Mouse (Mus musculus): ENCODE measurements at regions not wholly inside any gene's neighbourhood (a gene's known extent, or its start where the extent isn't known, plus 50 kb on each side); places are given as distances from the start of the nearest gene placed in this dataset.

- no peak for DNase-seq
Observed at GRCm38 (mm10) chr17:45819143-45819542, 85.5 kb upstream of the 1600014C23Rik start.

- no peak for DNase-seq
Observed at GRCm38 (mm10) chr17:45816566-45816965, 82.9 kb upstream of the 1600014C23Rik start.

DNA sequence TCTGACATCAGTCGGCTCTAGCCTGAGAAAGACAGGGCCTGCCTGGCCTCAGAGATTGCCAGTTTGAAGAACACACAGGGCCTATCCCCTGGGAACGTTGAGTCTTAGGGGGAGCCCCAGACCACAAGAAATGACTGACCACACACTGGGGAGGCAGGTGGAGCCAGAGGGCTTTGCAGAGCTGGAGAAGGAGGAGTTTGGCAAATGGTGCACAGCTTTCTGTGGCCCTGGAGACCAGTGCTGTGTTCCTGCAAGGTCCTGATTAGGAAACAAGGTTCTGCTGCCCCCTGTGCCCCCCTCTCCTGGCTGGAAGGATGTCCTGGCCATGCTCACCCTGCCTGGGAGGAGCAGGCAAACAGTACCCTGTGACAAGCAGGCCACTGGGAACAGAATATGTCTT lies 82.2 kb upstream of the 1600014C23Rik start:
- peak in 1 of 2 experiments; percentile 23 for DNase-seq

DNA sequence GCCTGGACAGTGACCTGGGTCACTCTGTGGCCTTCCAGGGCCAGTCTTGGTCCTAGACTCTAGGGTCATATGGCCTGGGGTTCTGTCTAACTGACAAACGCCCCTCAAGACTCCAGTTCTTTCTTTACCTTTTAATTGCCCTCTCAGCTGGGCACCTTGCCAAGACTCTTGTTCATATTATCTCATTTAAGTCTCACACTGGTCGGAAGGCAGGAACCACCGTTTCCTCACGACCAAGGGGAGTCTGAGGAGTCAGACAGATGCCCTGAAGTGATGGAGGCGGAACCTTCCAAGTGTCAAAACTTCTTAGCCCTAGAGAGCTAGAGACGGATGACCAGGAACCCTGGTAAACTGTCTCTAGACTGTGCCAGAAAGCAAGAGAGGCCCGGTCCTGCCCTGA lies 81.7 kb upstream of the 1600014C23Rik start:
- DNase-seq, result no peak

DNA sequence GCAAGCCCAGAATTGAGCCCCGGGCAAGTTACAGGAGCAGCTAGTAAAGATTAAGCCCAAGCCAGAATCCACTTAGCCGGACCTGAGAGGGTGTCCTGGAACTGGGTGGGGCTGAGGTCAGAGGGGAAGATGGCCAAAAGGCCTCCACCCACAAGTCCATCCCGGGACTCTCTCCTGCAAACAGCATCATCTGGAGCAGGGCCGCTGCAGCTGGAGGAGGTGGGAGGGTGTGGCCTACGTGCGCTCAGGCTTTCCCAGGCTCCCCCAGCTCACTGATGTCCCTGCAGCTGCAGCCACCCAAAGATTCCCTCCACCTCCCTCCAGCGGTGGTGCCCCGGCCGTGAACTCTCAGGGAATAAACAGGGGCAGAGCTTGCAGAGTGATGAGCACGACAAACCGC lies 80.9 kb upstream of the 1600014C23Rik start:
- no peak for DNase-seq

GRCm38 (mm10) chr17:45813956-45814355 lies 80.3 kb upstream of the 1600014C23Rik start:
- DNase-seq, result no peak

DNA sequence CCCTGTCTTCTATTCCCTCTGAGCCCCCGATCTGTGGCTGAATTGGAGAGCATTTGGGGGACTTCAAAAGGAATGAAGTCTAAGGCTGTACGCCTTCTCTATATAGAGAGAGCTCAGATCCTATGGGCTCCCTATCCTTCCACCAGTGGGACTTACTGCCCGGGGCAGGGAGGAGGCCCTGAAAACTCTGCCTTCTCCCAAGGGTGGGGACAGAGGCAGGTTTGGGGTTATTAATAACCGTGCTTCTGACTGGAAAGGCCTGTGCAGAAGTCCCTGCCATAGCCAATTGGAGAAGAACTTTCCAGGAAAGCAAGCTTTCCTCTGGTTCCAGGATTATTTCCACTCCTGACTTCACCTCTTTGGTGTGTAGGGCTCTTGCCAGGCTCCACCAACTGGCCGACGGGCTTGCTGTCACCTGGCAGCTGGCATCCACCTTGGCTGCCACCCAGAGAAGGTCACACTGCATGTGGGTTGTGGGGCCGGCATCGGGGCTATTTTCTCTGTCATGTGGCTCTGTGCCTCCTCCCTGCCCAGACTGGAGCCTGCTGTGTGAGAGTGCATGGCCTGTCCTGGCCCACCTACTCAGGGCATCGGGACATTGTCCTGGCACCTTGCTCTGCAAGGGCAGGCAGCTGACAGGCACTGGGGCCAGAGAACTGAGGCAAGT lies 78.8 kb upstream of the 1600014C23Rik start:
- DNase-seq, result no peak

DNA sequence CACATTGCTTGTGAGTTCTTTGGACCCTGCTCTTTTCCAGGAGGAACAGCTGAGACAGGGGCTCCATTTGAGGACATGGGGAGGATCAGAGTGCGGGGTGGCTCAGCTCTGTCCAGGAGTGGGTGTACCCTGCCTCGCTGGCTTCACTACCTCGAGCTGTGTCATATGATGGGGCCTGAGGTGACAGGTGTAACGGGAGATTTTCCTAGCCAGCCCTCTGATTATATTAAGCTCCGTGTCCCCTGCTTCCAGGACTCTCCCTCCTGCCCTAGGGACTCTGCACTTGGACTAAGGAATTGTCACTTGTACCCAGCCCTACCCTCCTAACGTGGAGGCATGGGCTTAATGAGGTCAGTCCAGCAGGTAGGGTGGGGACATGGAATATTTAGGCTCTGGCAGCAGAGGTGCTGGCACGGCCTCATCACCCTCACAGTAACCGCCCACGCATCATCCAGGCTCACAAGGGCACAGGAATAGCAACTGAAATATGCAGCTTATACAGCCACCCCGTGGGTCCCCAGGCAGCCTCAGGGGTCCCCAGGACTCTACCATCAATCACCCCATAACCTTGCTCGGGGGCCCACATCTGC lies 78.1 kb upstream of the 1600014C23Rik start:
- DNase-seq, result no peak

DNA sequence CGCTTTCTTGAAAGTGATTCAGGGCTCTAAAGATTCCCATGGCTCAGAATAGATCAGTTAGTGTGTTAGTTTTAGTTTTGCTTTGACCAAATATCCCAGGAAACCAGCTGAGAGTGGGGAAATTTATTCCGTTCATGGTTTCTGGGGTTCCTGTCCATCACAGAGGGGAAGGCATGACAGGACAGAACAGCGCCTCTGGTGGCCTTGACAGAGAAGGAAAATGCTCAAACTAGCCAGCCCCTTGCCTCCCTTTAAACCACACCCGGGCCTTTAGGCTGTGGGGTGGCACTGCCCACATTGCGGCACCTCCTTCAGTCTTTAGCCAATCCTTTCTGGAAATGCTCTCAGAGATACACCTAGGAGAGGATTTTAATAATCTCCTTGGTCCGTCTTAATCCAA lies 76.1 kb upstream of the 1600014C23Rik start:
- DNase-seq, result no peak

DNA sequence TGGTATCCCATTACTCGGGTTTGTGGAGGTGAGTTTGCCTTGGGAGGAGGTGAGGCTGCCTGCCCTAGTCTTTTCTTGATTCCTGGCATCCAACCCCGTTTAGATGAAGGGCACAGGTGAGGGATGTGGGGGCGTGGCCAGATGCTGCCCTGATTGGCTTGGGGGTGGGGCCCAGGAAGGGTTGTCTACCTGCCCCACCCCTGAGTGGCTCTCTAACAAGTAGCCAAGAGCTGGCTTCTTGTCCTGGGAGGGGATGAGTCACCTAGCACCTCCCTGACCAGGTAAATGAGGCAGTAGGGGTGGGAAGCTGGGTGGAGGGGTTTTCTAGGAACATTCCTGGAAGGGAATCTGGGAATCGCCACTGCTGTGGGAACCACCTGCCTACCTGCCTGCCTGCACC lies 74.7 kb upstream of the 1600014C23Rik start:
- DNase-seq, result peak; percentile 31 to 62

DNA sequence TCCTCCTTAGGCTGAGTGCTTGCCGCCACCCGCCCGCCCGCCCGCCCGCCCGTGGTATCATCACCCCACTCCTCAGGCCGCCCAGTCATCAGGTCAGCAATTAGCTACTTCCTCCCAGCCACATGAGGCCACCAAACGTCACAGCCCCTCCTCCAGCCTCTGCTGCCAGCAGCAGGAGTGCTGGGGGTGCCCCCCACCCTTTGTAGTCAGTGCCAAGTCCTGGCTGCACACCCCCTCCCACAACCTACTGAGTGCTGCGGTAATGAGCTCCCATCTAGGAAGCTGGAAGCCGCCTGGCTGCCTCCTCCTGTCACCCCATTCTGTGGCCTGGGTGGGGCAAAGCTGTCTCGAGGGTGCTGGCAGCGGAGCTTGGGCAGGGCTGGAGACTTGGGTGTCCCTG lies 73.8 kb upstream of the 1600014C23Rik start:
- no peak for DNase-seq

GRCm38 (mm10) chr17:45806831-45807230 lies 73.2 kb upstream of the 1600014C23Rik start:
- DNase-seq, result no peak

GRCm38 (mm10) chr17:45806430-45806829 lies 72.8 kb upstream of the 1600014C23Rik start:
- no peak for DNase-seq

GRCm38 (mm10) chr17:45805471-45806082 lies 71.9 kb upstream of the 1600014C23Rik start:
- no peak for DNase-seq

DNA sequence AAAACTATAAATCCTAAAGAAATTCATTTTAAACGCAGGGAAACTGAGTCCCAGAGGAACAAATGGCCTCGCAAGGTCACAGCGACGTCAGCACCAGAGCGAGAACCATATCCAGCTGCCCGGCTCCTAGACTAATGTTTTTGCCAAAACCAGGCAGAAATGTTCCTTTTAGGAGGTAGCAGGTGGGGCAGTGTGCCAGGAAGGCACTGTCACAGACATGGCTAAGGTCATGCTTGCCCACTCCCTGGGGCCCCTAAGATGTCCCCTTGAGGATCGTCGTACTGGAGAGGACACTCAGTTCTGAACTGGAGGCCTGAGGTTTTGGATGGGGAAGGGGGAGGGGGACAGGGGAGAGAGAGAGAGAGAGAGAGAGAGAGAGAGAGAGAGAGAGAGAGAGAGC lies 69.7 kb upstream of the 1600014C23Rik start:
- DNase-seq, result no peak

GRCm38 (mm10) chr17:45802439-45802838 lies 68.8 kb upstream of the 1600014C23Rik start:
- DNase-seq, result no peak

GRCm38 (mm10) chr17:45799725-45800124 lies 66.1 kb upstream of the 1600014C23Rik start:
- DNase-seq, result no peak

- peak in 1 of 2 experiments; percentile 25 for DNase-seq
Observed at GRCm38 (mm10) chr17:45798996-45799395, 65.4 kb upstream of the 1600014C23Rik start.

GRCm38 (mm10) chr17:45798456-45798855 lies 64.8 kb upstream of the 1600014C23Rik start:
- peak; percentile 37 to 72 for DNase-seq

- DNase-seq, result no peak
Observed at GRCm38 (mm10) chr17:45797121-45797520, 63.5 kb upstream of the 1600014C23Rik start.

- no peak for DNase-seq
Observed at GRCm38 (mm10) chr17:45794926-45795325, 61.3 kb upstream of the 1600014C23Rik start.

GRCm38 (mm10) chr17:45790959-45791520 lies 57.4 kb upstream of the 1600014C23Rik start:
- no peak for DNase-seq

DNA sequence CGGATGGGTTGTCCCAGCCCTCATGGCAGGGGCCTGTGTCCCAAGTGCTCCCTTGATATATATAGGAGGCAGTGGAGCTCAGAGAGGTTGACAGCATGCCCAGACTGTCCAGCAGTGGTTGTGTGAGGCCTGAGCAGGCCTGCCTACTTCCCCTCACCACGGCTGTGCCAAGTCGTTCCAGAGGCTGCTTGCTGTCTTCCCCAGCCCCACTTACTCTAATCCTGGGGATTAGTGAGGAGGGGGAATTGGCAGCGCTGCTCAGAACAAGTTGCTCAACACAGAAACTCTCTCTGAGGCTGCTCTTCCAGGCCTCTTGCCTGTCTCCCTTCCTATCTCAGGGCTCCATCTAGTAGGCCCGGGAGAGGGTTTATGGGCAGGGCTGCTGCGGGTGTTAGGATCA lies 56.1 kb upstream of the 1600014C23Rik start:
- DNase-seq, result no peak

- no peak for DNase-seq
Observed at GRCm38 (mm10) chr17:45784905-45785304, 51.3 kb upstream of the 1600014C23Rik start.

All from lung, adult 18-20 months (tissue).